Mouse (Mus musculus): ENCODE results near the gene Pgam5.

The Pgam5 gene

DNA sequence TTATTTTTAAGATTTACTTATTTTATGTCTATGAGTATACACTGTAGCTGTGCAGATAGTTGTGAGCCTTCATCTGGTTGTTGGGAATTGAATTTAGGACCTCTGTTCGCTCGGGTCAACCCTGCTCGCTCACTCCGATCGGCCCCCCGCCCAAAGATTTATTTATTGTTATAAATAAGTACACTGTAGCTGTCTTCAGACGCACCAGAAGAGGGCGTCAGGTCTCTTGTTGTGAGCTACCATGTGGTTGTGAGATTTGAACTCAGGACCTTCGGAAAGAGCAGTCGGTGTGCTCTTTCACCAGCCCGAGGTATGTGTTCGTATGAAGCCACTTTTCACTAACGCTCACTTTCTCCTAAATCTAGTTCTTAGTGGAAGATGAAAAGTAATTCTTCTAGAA, 38.1 kb downstream of the Pgam5 start:
- in situ Hi-C loops (cut with MboI; ENCODE audit: unreplicated experiment in 2 of 2), result no loop called here

DNA sequence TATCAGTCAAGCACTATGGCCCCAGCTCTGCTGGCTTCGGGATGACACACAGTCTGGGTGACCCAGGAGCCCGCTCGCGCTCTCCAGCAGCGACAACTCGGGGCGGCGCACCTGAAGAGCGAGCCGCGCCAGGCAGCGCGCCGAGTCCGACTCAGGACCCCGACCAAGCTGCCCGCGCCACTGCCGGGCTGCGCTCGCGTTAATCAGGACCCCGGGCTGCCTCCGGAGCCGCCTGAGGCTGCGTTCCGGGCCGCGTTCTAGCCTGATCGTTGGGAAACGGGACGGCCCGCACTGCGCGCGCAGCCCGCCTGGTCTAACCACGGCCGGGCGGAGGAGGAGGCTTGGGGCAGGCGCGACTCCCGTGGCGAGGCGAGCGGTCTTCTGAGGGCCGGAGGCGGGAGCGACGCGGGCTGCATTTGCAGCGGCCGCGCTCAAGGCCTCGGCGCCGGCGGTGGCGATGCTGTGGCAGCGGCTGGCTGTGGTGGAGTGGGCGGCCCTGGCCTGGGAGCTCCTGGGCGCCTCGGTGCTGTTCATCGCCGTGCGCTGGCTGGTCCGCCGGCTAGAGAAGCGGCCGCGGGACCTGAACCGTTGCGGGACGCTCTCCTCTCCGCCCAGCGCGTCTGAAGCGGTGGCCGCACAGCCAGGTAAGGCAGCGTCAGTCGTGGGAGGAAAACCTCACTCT, 38.8 kb downstream of the Pgam5 start, which contains the start of gene Ankle2:
TSS of gene Ankle2 (plus strand) at position 225 of the 682 bp plus-strand sequence.
- in situ Hi-C loops (cut with MboI; ENCODE audit: unreplicated experiment in 2 of 2), result no loop called here

GRCm38 (mm10) chr5:110230401-110230779, 39.3 kb downstream of the Pgam5 start:
- in situ Hi-C loops (cut with MboI; ENCODE audit: unreplicated experiment in 2 of 2), result no loop called here

DNA sequence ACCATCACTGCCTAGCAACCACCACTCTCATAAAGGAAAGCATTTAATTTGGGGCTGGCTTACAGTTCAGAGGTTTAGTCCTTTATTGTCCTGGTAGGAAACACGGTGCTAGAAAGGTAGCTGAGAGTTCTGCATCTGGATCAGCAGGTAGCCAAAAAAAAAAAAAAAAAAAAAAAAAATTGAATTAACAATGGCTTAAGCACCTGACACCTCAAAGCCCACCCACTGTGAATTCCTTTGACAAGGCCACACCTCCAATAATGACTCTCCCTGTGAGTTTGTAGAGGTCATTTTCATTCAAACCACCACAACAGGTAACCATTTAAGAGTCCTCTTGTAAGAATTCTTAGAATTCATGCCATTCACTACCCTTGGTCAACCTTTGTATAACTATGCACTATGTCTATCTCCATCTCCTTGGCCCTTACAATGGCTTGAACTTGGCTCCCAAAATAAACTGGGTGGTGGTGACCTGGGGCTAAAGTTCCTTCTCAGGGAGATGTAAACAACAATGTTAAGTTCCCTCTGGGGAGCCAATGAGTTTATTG, 42.3 kb downstream of the Pgam5 start:
- in situ Hi-C loops (cut with MboI; ENCODE audit: unreplicated experiment in 2 of 2), result no loop called here

- in situ Hi-C loops (cut with MboI; ENCODE audit: unreplicated experiment in 2 of 2), result no loop called here
Observed at GRCm38 (mm10) chr5:110225056-110225455, 44.7 kb downstream of the Pgam5 start.

- in situ Hi-C loops (cut with MboI; ENCODE audit: unreplicated experiment in 2 of 2), result loop anchor here (25.0 kb wide), 1 partner anchor 440 kb away; the partner anchor contains the start of genes Ddx51 (in 2 of the 2) and Noc4l (in 2 of the 2)
Observed at GRCm38 (mm10) chr5:110222757-110223156, 47.0 kb downstream of the Pgam5 start.

DNA sequence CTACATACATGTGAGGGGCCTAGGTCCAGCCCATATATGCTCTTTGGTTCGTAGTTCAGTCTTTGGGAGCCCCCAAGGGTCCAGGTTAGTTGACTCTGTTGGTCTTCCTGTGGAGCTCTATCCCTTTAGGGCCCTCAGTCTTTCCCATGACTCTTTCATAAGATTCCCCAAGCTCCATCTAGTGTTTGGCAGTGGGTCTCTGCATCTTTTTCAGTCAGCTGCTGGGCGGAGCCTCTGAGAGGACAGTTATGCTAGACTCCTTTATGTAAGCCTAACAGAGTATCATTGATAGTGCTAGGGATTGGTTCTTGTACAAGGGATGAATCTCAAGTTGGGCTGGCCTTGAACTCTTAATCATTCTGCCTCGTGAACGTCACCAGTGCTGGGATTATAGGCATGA, 49.4 kb downstream of the Pgam5 start:
- in situ Hi-C loops (cut with MboI; ENCODE audit: unreplicated experiment in 2 of 2), result loop anchor here (25.0 kb wide), 1 partner anchor 442 kb away; the partner anchor contains the start of genes Ddx51 (in 2 of the 2) and Noc4l (in 2 of the 2)

DNA sequence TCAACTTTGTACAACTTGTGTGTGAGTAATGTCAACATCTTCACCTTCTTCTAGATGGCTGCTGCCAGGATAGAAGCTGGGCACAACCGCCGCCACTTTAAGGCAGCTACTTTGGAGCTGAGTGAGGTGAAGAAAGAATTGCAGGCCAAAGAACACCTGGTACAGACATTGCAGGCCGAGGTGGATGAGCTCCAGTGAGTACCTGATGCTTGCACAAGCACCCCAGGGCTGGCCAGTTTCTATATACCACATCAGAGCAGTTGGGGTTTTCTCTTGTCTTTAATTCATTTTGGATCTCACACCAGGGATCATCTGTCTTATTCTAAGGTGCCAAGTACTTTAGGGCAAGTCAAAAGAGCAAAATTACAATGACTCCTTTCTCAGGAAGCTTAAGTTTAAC, 52.9 kb downstream of the Pgam5 start:
- in situ Hi-C loops (cut with MboI; ENCODE audit: unreplicated experiment in 2 of 2), result loop anchor here (25.0 kb wide), 1 partner anchor 446 kb away; the partner anchor contains the start of genes Ddx51 (in 2 of the 2) and Noc4l (in 2 of the 2)

DNA sequence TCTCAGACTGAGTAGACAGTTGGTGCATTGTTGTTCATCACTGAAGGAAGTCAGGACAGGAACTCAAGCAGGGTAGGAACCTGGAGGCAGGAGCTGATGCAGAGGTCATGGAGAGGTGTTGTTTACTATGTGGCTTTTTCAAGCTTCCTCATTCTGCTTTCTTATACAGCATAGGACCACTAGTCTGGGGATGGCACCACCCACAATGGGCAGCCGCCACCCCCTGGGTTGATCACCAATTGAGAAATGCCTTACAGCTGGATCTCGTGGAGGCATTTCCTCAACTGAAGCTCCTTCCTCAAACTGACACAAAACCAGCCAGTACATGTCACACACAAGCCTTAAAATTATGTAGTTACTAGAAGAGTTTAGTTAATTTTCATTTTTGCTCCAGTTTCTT, 58.4 kb downstream of the Pgam5 start:
- in situ Hi-C loops (cut with MboI; ENCODE audit: unreplicated experiment in 2 of 2), result loop anchor here (25.0 kb wide), 1 partner anchor 451 kb away; the partner anchor contains the start of genes Ddx51 (in 2 of the 2) and Noc4l (in 2 of the 2)

All from v-Abl transformed pro-B cells (cell line).